Mouse (Mus musculus) embryonic facial prominence, embryonic 12.5 days (tissue): ENCODE data around the gene Ccdc107. TPM values are rescaled to one million over a fixed set of nuclear protein-coding genes. Genes with fewer than 3 reads are reported as not detected.

Experiments used
- ATAC-seq: fragments of 200-750 bp; cut with Nextera tagmentation; 2 replicates; pipeline ENCODE4 v1.8.0; 2017; ENCODE audit not compliant: insufficient number of reproducible peaks, insufficient read depth, low FRiP score, low TSS enrichment
- H3K27ac ChIP-seq: fragments of 300-500 bp; sonication (generic); 2 replicates; pipeline ENCODE4 v1.5.1; 2016; ENCODE audit warnings: mild to moderate bottlenecking
- H3K27me3 ChIP-seq: fragments of 300-500 bp; sonication (generic); 2 replicates; pipeline ENCODE4 v1.6.1; 2016; ENCODE audit warnings: mild to moderate bottlenecking, moderate library complexity
- H3K36me3 ChIP-seq: fragments of 300-500 bp; sonication (generic); 2 replicates; pipeline ENCODE4 v1.6.1; 2016; ENCODE audit warnings: mild to moderate bottlenecking
- H3K4me1 ChIP-seq: fragments of 300-500 bp; sonication (generic); 2 replicates; pipeline ENCODE4 v1.6.1; 2016
- H3K4me2 ChIP-seq: fragments of 300-500 bp; sonication (generic); replicated peaks from 2 replicates; pipeline ENCODE4 v1.6.1; 2016; ENCODE audit warnings: mild to moderate bottlenecking, moderate library complexity
- H3K4me3 ChIP-seq: fragments of 300-500 bp; sonication (generic); 2 replicates; pipeline ENCODE4 v1.5.1; 2016; ENCODE audit warnings: mild to moderate bottlenecking
- H3K9ac ChIP-seq: fragments of 300-500 bp; sonication (generic); 2 replicates; pipeline ENCODE4 v1.6.1; 2016; ENCODE audit warnings: mild to moderate bottlenecking, moderate library complexity
- H3K9me3 ChIP-seq: fragments of 300-500 bp; sonication (generic); 2 replicates; pipeline ENCODE4 v1.6.1; 2016; ENCODE audit warnings: mild to moderate bottlenecking, moderate library complexity
- WGBS: fragments of 180-500 bp; shearing (Covaris S2); methylation state at CpG from one replicate; pipeline ENCODE4 v1.1.7; 2016; 5-methylcytosine and 5-hydroxymethylcytosine counted together
- polyA plus RNA-seq: library from polyadenylated mRNA; unstranded; fragments of >200 nt; fragmentation: Nextera tagmentation; extraction: Ambion mirVana; gene quantifications from 2 replicates; pipeline ENCODE4 v1.2.1, GENCODE M21; 2016

Ccdc107 gene
- polyA plus RNA-seq, 1 experiment from 2014 or later: 62.3 TPM

DNA sequence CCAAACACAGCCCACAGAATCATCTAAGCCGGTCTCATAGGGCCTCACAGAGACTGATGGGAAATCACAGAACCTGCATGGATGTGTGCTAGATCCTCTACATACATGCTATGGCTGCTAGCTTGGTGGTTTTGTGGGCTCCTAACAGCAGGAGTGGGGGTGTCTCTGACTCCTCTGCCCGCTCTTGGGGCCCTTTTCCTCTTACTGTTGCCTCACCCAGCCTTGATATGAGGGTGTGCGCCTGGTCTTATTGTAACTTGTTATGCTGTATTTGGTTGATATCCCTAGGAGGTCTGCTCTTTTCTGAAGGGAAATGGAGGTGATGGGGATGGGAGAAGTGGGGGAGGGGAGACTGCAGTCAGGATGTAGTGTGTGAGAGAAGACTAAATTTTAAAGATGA lies 3.1 kb upstream of the Ccdc107 start:
- H3K4me1 ChIP-seq: peaks cover 4% of the 10 kb centered on the region; the same call in 1 of the 2 replicates
- H3K36me3 ChIP-seq: no peaks in the 10 kb centered on the region
- ATAC-seq: no peak
- no peak overlapping the region for H3K4me3 ChIP-seq
- 0 out of 2 replicates have a peak, but pooled peaks cover 3% of the 10 kb centered on the region for H3K9me3 ChIP-seq
- H3K27ac ChIP-seq: no peak overlapping the region
- H3K27me3 ChIP-seq: no peaks in the 10 kb centered on the region
- H3K9ac ChIP-seq: no peak overlapping the region
- 89% methylated on average over 3 of the region's 3 CpGs for WGBS
- no peak overlapping the region for H3K4me2 ChIP-seq

DNA sequence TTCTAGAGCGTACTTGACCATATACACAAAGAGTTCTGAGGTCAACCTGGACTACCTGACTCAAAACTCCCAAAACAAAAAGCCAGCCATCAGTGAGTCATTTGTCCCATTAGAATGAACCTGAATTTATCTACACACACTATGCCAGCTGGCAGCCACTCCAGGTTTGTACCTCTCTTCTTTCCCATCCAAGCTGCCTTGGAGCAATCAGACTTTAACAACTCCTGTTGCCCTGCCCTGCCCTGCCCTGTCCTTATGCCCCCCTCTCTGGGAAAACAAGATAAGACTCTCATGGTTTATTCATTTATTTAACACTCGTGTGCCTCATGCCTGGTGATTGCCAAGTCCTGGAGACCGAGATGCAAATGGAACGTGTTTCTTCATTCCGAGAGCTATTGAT lies 1.9 kb upstream of the Ccdc107 start:
- Histone ChIP-seq H3K4me3 (no peak overlapping the region), H3K4me1 (peaks cover 9% of the 10 kb centered on the region; the same call in 1 of the 2 replicates), H3K36me3 (0 out of 2 replicates have a peak, but pooled peaks cover 3% of the 10 kb centered on the region), H3K27ac (no peak overlapping the region), H3K9me3 (0 out of 2 replicates have a peak, but pooled peaks cover 3% of the 10 kb centered on the region), H3K4me2 (no peak overlapping the region), H3K9ac (no peak overlapping the region), H3K27me3 (no peaks in the 10 kb centered on the region)
- WGBS: 87% methylated on average over 5 of the region's 5 CpGs
- ATAC-seq: no peak

DNA sequence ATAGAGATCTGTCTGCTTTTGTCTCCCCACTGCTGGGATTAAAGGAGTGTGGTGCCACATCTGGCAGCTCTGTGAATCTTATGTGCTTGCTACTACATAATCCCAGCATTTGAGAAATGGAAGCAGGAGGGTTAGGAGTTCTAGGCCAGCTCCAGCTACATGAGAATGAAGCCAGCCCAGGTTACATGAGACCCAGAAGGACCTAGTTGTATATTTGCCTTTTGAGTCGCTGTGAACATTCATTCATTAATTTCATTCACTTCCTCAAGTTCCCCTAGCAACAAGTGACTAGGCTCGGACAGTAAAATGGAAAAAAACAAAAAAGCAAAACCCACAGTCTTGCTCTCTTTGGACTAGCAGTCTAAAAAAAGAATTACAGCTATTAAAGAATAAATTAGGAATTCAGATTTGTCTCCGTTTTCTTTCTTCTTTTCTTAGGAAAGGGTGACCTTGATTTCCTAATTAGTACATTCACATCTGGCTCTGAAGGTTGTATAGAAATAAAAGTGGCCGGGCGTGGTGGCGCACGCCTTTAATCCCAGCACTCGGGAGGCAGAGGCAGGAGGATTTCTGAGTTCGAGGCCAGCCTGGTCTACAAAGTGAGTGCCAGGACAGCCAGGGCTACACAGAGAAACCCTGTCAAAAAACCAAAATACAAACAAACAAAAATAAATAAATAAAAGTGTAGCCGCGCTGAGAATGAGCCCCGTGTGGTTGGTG lies 439 bp upstream of the Ccdc107 start:
- H3K9ac ChIP-seq: no peak overlapping the region
- peak overlapping the region; percentile 59 for H3K4me2 ChIP-seq
- H3K4me1 ChIP-seq: peaks cover 9% of the 10 kb centered on the region; the same call in 1 of the 2 replicates
- peak overlapping the region; percentile 55; the same call in 1 of the 2 replicates for H3K4me3 ChIP-seq
- peaks cover 11% of the 10 kb centered on the region; the same call in 1 of the 2 replicates for H3K36me3 ChIP-seq
- 0 out of 2 replicates have a peak, but pooled peaks cover 3% of the 10 kb centered on the region for H3K9me3 ChIP-seq
- H3K27me3 ChIP-seq: no peaks in the 10 kb centered on the region
- 47% methylated on average over 12 of the region's 12 CpGs for WGBS
- ATAC-seq: no peak
- H3K27ac ChIP-seq: peak overlapping the region; percentile 55; the same call in 1 of the 2 replicates

DNA sequence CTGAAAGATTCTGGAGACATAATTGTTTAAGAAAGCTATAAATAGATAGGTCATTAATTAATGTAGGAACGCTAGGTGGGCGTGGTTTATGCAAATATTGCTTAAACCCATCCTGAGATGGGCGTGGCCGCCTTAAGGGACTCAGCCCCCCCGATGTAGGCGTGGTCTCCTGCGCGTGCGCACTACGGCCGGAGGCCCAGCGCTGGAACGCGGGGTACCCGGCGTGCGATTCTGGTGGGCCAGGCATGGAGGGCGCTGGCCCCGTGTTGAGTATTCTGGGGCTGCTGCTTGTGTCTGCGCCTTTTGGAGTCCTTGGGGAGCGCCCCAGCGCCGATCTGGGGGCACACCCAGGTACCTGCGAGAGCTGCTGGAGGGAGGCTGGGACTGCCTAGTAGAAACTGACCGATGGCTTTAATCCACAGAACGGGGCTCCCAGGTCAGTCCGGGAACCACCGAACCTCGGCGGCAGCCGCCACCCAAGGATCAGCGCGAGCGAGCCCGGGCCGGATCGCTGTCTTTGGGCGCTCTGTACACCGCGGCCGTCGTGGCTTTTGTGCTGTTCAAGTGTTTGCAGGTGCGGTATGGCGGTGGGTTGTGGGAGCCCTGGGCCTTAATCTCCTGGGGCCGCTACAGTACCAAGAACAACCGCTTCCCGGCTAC lies 616 bp downstream of the Ccdc107 start:
- peaks cover 11% of the 10 kb centered on the region; the same call in 1 of the 2 replicates for H3K36me3 ChIP-seq
- H3K4me3 ChIP-seq: peak overlapping the region; percentile 55
- H3K9me3 ChIP-seq: 0 out of 2 replicates have a peak, but pooled peaks cover 3% of the 10 kb centered on the region
- H3K27me3 ChIP-seq: no peaks in the 10 kb centered on the region
- H3K4me2 ChIP-seq: peak overlapping the region; percentile 59
- peak overlapping the region; percentile 85 for H3K27ac ChIP-seq
- peak; percentile 88 for ATAC-seq
- peak overlapping the region; percentile 57 for H3K9ac ChIP-seq
- peaks cover 20% of the 10 kb centered on the region for H3K4me1 ChIP-seq
- WGBS: under 1% methylated on average over 47 of the region's 47 CpGs

DNA sequence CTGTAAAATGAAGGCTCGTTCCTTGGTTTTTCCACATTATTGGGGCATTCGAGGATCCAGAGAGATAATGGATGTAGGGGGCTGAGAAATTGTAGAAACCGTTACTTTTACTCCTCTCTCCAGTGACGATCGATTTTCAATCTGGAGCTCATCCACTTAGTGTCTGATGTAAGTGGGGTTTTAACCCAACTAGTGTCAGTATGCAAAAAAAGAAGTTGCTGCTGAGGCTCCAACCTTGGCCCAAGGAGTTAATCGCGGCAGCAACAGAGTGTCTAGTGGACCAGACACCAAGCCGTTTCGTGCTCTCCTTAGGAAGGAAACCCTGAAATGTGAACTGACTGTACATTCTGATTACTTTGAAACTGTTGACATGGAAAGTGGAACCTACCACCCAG lies 1.1 kb downstream of the Ccdc107 start:
- peak overlapping the region; percentile 85 for H3K27ac ChIP-seq
- ATAC-seq: no peak
- peaks cover 25% of the 10 kb centered on the region for H3K4me1 ChIP-seq
- H3K9ac ChIP-seq: peak overlapping the region; percentile 57
- H3K27me3 ChIP-seq: no peaks in the 10 kb centered on the region
- peak overlapping the region; percentile 59 for H3K4me2 ChIP-seq
- H3K4me3 ChIP-seq: peak overlapping the region; percentile 55
- 0 out of 2 replicates have a peak, but pooled peaks cover 3% of the 10 kb centered on the region for H3K9me3 ChIP-seq
- H3K36me3 ChIP-seq: peaks cover 11% of the 10 kb centered on the region; the same call in 1 of the 2 replicates
- WGBS: 3% methylated on average over 9 of the region's 9 CpGs

DNA sequence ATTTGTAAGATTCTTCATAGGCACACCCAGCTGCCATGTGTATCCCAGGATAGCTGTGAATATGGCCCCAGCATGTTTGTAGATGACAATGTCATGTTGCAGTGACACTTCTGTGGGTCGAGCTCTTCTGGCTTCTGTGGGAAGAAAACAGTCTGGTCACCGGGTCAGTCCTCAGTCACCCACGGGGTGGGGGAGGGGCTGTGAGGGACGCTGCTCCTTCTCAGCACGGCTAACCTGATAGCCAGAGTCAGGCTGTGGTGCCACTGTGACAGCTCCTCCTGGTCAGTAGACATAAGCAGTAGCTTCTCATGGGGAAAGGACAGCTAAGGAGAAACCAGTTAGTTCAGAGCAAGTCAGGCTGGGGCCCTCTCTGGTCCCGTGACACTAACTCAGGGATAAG lies 3.9 kb downstream of the Ccdc107 start:
- Histone ChIP-seq H3K4me2 (no peak overlapping the region), H3K36me3 (peaks cover 11% of the 10 kb centered on the region; the same call in 1 of the 2 replicates), H3K27ac (no peak overlapping the region), H3K4me1 (peaks cover 27% of the 10 kb centered on the region), H3K4me3 (no peak overlapping the region), H3K27me3 (no peaks in the 10 kb centered on the region), H3K9ac (no peak overlapping the region), H3K9me3 (no peaks in the 10 kb centered on the region)
- no peak for ATAC-seq
- 67% methylated on average over 6 of the region's 6 CpGs for WGBS

DNA sequence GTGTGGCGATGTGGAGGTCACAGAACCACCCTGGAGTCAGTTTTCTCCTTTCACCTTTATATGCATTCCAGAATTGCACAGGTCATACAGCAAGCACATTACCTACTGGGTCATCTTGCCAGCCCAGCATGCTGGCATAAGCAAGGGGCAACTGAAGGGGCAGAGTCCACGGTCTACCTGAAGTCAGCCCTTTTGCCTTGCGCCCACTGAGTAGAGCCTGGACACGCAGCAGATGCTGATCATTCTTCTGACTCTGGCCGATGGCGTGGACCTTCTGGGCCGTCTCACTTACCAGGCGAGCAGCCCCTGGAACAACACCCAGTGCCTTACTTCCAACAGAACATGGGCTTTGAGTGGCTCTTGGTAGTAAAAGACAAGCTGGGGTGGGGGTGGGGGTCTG lies 4.7 kb downstream of the Ccdc107 start:
- peaks cover 11% of the 10 kb centered on the region; the same call in 1 of the 2 replicates for H3K36me3 ChIP-seq
- H3K9ac ChIP-seq: no peak overlapping the region
- ATAC-seq: no peak
- H3K27me3 ChIP-seq: no peaks in the 10 kb centered on the region
- H3K27ac ChIP-seq: no peak overlapping the region
- peaks cover 27% of the 10 kb centered on the region for H3K4me1 ChIP-seq
- no peaks in the 10 kb centered on the region for H3K9me3 ChIP-seq
- WGBS: 93% methylated on average over 8 of the region's 8 CpGs
- no peak overlapping the region for H3K4me3 ChIP-seq
- H3K4me2 ChIP-seq: peak overlapping the region; percentile 59

DNA sequence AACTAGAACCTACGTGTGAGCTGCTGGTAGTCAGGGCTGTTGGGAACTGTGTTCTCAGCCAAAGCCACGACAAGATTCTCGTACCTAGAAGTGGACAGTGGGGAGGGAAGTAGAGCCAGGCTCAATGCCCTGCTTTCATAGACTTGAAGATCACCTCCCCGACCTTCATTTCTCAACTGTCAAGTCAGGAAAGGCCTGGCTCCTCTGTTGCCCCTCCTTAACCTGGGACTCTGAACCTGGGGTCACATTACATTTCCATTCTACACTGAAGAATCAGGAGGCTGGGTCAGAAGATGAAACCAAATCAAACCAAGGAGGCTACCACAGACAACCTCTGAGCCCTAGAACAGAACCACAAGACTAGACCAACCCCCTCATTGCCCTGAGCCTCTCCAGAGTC lies 5.2 kb downstream of the Ccdc107 start:
- Histone ChIP-seq H3K4me1 (peaks cover 27% of the 10 kb centered on the region), H3K4me2 (peak overlapping the region; percentile 59), H3K36me3 (peaks cover 11% of the 10 kb centered on the region; the same call in 1 of the 2 replicates), H3K9me3 (no peaks in the 10 kb centered on the region), H3K4me3 (peak overlapping the region; percentile 56), H3K9ac (0 out of 2 replicates have a peak overlapping the region, but pooled peaks have one; percentile 20), H3K27me3 (no peaks in the 10 kb centered on the region), H3K27ac (no peak overlapping the region)
- WGBS: 77% methylated on average over 4 of the region's 4 CpGs
- no peak for ATAC-seq

DNA sequence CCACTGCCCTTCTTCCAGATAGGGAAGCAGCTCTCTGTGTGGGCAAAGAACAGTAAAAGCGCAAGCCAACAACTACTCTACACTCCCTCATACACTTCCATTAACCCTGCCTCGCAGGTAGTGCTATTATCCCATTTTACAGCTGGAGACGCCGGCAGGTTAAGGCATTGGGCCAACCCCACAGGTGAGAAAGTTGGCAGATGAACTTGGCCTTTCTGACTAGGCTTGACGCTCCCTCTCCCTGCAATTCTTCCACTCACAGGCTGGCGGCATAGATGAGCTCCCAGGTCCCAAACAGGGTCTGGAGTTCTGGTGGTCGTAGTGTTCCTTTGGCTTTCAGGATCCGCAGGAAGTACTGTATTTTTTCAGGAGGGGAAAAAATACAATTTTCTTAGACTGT lies 6.3 kb downstream of the Ccdc107 start:
- Histone ChIP-seq H3K9ac (peak overlapping the region; percentile 58; the same call in 1 of the 2 replicates), H3K4me2 (peak overlapping the region; percentile 59), H3K27ac (no peak overlapping the region), H3K9me3 (no peaks in the 10 kb centered on the region), H3K27me3 (no peaks in the 10 kb centered on the region), H3K4me3 (peak overlapping the region; percentile 56), H3K36me3 (peaks cover 11% of the 10 kb centered on the region; the same call in 1 of the 2 replicates), H3K4me1 (peaks cover 27% of the 10 kb centered on the region)
- ATAC-seq: no peak
- WGBS: 18% methylated on average over 8 of the region's 8 CpGs

DNA sequence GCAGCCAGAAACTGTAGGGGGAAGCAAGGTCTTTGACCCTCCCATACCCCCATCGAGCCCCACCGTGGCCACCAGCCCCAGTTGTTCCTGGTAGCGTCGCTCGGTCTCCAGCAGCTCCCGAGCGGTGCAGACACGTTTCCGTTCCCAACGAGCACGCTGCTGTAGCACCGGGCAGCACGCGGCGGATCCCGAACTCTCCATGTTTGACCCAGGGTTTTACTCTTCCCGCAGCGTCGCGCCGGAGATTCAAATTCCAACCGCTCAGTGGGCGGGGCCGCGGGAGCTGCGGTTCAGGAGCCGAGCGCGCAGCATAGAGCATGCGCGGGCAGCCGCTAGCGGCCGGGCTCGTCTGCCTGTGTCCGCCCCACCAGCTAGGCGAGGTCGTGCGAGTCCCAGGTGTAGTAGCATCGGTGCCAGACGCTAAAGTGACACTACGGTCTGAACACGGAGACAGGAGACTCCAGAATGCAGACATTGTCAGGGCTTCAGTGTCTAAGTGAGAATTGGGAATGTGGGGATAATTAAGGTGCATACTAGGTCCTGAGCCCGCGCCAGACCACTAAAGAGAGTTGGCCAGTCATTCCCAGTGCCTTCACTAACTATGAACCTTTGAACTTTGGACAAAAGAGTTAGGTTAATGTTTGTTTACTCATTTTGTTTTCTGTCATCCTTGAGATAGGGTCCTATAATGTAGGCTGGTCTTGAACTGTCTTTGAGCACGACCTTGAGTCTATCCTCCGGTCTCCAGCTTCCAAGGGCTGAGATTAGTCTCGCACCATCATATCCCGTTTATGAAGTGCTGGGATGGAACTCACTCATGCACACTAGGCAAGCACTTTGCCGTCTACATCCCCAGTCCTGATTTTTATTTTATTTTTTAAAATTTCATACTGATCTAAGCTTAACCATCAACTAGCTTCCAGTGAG lies 7.0 kb downstream of the Ccdc107 start, which contains the start of gene Arhgef39:
Arhgef39 (minus strand) TSS at position 289 of the 927 bp plus-strand sequence.
- Histone ChIP-seq H3K9ac (peak within 1 kb of the TSS; percentile 58), H3K4me2 (peak within 1 kb of the TSS; percentile 59), H3K4me3 (peak within 1 kb of the TSS; percentile 56), H3K27me3 (no peaks in the 10 kb centered on the region), H3K27ac (no peak within 1 kb of the TSS), H3K36me3 (peaks cover 11% of the 10 kb centered on the region; the same call in 1 of the 2 replicates), H3K4me1 (peaks cover 23% of the 10 kb centered on the region), H3K9me3 (no peaks in the 10 kb centered on the region)
- whole genome bisulfite sequencing: 7% methylated on average over 50 of the region's 50 CpGs
- ATAC-seq: peak; percentile 84

DNA sequence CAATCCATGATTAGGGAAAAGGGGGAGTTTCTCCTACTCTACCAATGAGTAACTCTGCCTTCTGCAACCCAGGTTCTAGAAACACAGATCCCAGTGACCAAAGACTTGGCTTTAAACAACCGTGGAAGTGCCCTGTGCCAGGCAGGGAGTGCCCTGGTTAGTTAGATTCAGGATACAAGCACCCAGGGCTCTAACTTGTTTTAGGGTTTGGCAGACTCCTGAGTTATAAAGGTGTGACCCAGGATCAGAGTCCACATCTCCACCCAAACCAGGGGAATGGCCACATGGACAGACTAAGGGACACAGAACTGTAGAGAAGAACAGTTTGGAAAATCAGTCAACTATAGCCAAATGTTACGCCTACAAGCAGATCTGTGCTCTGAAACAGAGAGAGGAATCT lies 10.3 kb downstream of the Ccdc107 start:
- 75% methylated on average over 2 of the region's 2 CpGs for WGBS
- peaks cover 15% of the 10 kb centered on the region for H3K4me1 ChIP-seq

More for the DNA sequence above, 10.3 kb downstream of the Ccdc107 start:
- no peak overlapping the region for H3K4me3 ChIP-seq
- no peaks in the 10 kb centered on the region for H3K36me3 ChIP-seq
- no peaks in the 10 kb centered on the region for H3K9me3 ChIP-seq
- no peak overlapping the region for H3K27ac ChIP-seq
- H3K9ac ChIP-seq: no peak overlapping the region
- no peak overlapping the region for H3K4me2 ChIP-seq
- ATAC-seq: no peak
- H3K27me3 ChIP-seq: peaks cover 17% of the 10 kb centered on the region; the same call in 1 of the 2 replicates
